Mouse (Mus musculus) lung, postnatal 0 days (tissue): ENCODE data around the gene Fam155a.

Experiments used
- CTCF ChIP-seq: IDR thresholded peaks from 2 replicates; pipeline ENCODE4 v1.5.1; 2016; ENCODE audit warnings: antibody characterized with exemption, mild to moderate bottlenecking
- EP300 ChIP-seq: IDR thresholded peaks from 2 replicates; pipeline ENCODE4 v1.6.1; 2016; ENCODE audit warnings: antibody characterized with exemption, mild to moderate bottlenecking, control low read depth

- no peak for TF ChIP-seq CTCF
- TF ChIP-seq EP300, result no peak
Measured at GRCm38 (mm10) chr8:9448613-9449012, 322.3 kb downstream of the Fam155a start.
